7 mouse cellular contexts compared by ENCODE assay signal in the genomic region with DNA sequence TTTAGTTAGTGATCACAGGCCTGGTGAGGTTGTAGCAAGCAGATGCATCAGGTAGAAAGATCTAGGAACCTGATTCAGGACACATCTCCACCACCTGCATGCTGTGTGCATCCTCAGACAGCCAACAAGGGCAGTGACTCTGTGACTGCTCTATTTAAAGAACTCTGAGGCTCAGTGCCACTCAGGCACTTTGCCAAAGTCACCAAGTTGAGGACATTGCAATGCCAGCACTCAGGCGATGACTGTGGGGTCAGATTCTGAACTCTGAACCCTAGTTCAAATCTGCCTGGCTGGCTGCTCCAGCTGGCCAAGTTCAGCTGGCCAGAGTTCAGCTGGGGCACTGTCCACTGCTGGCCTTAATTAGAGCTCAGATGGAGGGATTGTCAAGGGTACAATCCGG. TPM values are rescaled to one million over a fixed set of nuclear protein-coding genes. Genes with fewer than 3 reads are reported as not detected.
DNase-seq lines count a peak whose midpoint lies in the region; TF ChIP-seq lines count a peak whose summit lies in the region.

No protein-coding gene starts in this region.

- no peak overlapping the region for H3K4me3 ChIP-seq in thymus, adult 2 months (ENCODE audit: control insufficient read depth, insufficient read depth, low read length)

- H3K4me1 ChIP-seq in thymus, adult 2 months (replicated peaks; ENCODE audit: control insufficient read depth, insufficient read depth, low read length): peaks cover 42% of the 10 kb centered on the region

- no peaks in the 10 kb centered on the region for H3K27me3 ChIP-seq in thymus, adult 2 months (ENCODE audit: control insufficient read depth, insufficient read depth, low read length)

- no peak for TF ChIP-seq POLR2A in thymus, adult 2 months (IDR thresholded peaks at IDR 0.05; ENCODE audit: control insufficient read depth, extremely low read depth, insufficient read depth, low read length, poor library complexity)

- no peaks in the 10 kb centered on the region for H3K36me3 ChIP-seq in thymus, adult 2 months (ENCODE audit: control insufficient read depth, insufficient read depth, low read length)

- peak overlapping the region; percentile 84 for H3K27ac ChIP-seq in thymus, adult 2 months (ENCODE audit: control insufficient read depth, insufficient read depth, low read length)

- no peak for TF ChIP-seq CTCF in thymus, adult 2 months (IDR thresholded peaks at IDR 0.05; ENCODE audit: borderline replicate concordance, control insufficient read depth, extremely low read depth, insufficient read depth, low read length, poor library complexity)

- no peak for DNase-seq in thymus, adult 2 months
- no peak for DNase-seq in thymus, postnatal 10 days (ENCODE audit: low spot score in 2 of 2)
- peak; percentile 68 for DNase-seq in heart, adult 8-10 months (ENCODE audit: low spot score)
- peak; percentile 41 to 64 for DNase-seq in kidney, postnatal 4 days
- DNase-seq in right cerebral cortex, postnatal 36 days (ENCODE audit: low spot score in 2 of 2): no peak
- DNase-seq in embryo, embryonic 9.5 days (ENCODE audit: extremely low spot score): no peak
- DNase-seq in left cerebral cortex, adult 9 months (ENCODE audit: low spot score in 2 of 2): no peak

- 54% methylated on average over 2 of the region's 2 CpGs for WGBS in thymus, adult 2 months

RNA-seq across cellular contexts. Expression of gene Herpud1, which starts 22.3 kb away (rescaled TPM):
- 198 and 218 TPM in 2 replicates for polyA plus RNA-seq in thymus, adult 2 months (2012; rRNA removed)
- total RNA-seq in heart, adult 8-10 months (2022): 100 to 1,000 TPM; 233 to 419 (median 274) TPM

RNA-seq across cellular contexts. Expression of gene Slc12a3, which starts 34.9 kb away (rescaled TPM):
- 1.3 TPM in 2 replicates for polyA plus RNA-seq in thymus, adult 2 months (2012; rRNA removed)
- under 1 TPM in 3 of 4 experiments, not detected in 1; 0.09 to 0.47 (median 0.11) TPM for total RNA-seq in heart, adult 8-10 months (2022)

Comparison
In these comparisons a context has a peak if more than half of its experiments do, and no peak if none do; other contexts are left out.
1. DNase-seq: peak in heart, adult 8-10 months (single experiment) and kidney, postnatal 4 days (2 of 2); none in thymus, adult 2 months (single experiment), thymus, postnatal 10 days (0 of 2), right cerebral cortex, postnatal 36 days (0 of 2), embryo, embryonic 9.5 days (single experiment) and left cerebral cortex, adult 9 months (0 of 2).